ENCODE assay signal across 10 mouse cellular contexts in the genomic region with DNA sequence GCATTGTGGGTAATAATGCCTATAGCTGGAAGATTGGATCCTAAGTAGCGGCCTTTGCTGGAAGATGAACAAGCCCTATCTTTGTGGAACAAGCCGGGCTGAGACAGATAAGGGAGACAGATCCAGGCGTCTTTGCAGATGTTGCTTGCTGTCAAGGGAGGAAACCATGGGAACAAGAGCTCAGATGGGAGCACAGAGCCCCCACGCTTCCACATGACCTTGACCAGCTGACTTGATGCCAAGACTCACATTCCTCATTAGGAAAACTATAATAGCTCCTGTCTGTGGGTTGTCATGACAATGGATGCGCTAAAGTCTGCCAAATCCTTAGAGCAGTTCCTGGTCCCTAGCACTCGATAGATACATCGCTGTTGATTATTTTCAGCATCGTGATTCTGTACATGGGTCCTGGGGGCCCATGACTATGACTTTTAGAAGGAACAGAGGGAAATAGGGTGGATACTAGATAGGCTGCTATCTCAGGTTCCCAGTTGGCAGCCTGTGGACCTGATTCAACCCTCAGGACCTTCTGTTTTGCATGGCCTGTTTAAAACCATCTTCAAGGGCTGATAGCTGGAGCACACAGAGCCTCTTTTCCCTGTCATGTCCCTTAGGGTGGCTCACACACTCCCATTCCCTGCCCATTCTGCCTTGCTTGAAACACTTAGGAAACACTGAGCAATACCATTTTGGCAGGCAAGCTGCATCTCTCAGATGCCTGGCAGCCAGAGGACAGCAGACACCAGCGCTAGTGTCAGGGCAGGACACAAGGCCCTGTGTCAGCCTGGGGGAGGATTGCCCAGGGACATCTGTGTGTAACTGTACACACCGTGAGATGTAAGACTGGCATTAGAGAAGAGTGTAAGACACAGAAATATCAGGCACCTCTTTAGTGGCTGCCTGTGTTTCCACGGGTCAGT. TPM values are rescaled to one million over a fixed set of nuclear protein-coding genes. Genes with fewer than 3 reads are reported as not detected.
DNase-seq lines count a peak whose midpoint lies in the region; ATAC-seq and TF ChIP-seq lines count a peak whose summit lies in the region.
"Had no signal": no experiment of that assay in that cellular context is flagged by ENCODE, and none has a peak within 500 bp of the region (broad histone marks: within the 10 kb centered on the region; RNA-seq: fewer than 3 reads in every experiment).

No protein-coding gene starts in this region.

- peaks cover 9% of the 10 kb centered on the region for H3K4me1 ChIP-seq in heart, embryonic 12.5 days (replicated peaks)
- 0 out of 2 replicates have a peak, but pooled peaks cover 3% of the 10 kb centered on the region for H3K4me1 ChIP-seq in midbrain, embryonic 16.5 days (ENCODE audit: control insufficient read depth, insufficient read depth, low read length)
- H3K4me1 ChIP-seq in limb, embryonic 10.5 days: no peaks in the 10 kb centered on the region
- H3K4me1 ChIP-seq in intestine, embryonic 16.5 days (ENCODE audit: control insufficient read depth, insufficient read depth, low read length): peaks cover 4% of the 10 kb centered on the region; the same call in 1 of the 2 replicates

- H3K4me2 ChIP-seq in heart, embryonic 12.5 days: no peak overlapping the region
- H3K4me2 ChIP-seq in midbrain, embryonic 16.5 days (ENCODE audit: low read length): no peak overlapping the region
- no peak overlapping the region for H3K4me2 ChIP-seq in intestine, embryonic 16.5 days (ENCODE audit: low read depth, low read length)
- H3K4me2 ChIP-seq: lung, embryonic 15.5 days had no signal

- no peaks in the 10 kb centered on the region for H3K36me3 ChIP-seq in heart, embryonic 12.5 days
- H3K36me3 ChIP-seq in midbrain, embryonic 16.5 days (ENCODE audit: control insufficient read depth, insufficient read depth, low read length): no peaks in the 10 kb centered on the region
- H3K36me3 ChIP-seq in limb, embryonic 10.5 days: no peaks in the 10 kb centered on the region
- no peaks in the 10 kb centered on the region for H3K36me3 ChIP-seq in intestine, embryonic 16.5 days (ENCODE audit: control insufficient read depth, insufficient read depth, low read length)
- H3K36me3 ChIP-seq: G1E; lung, embryonic 15.5 days had no signal

- H3K27me3 ChIP-seq in heart, embryonic 12.5 days (replicated peaks): no peaks in the 10 kb centered on the region
- no peaks in the 10 kb centered on the region for H3K27me3 ChIP-seq in midbrain, embryonic 16.5 days (ENCODE audit: control insufficient read depth, insufficient read depth, low read depth, low read length)
- no peaks in the 10 kb centered on the region for H3K27me3 ChIP-seq in limb, embryonic 10.5 days (ENCODE audit: low read depth, poor library complexity, severe bottlenecking)
- no peaks in the 10 kb centered on the region for H3K27me3 ChIP-seq in intestine, embryonic 16.5 days (replicated peaks; ENCODE audit: control insufficient read depth, insufficient read depth, low read length)
- H3K27me3 ChIP-seq: lung, embryonic 15.5 days had no signal

- H3K9me3 ChIP-seq in heart, embryonic 12.5 days (replicated peaks): no peaks in the 10 kb centered on the region
- H3K9me3 ChIP-seq in midbrain, embryonic 16.5 days (replicated peaks; ENCODE audit: control insufficient read depth, low read length, poor library complexity, severe bottlenecking): no peaks in the 10 kb centered on the region
- H3K9me3 ChIP-seq in limb, embryonic 10.5 days (replicated peaks): no peaks in the 10 kb centered on the region
- H3K9me3 ChIP-seq in intestine, embryonic 16.5 days (ENCODE audit: control insufficient read depth, low read length): no peaks in the 10 kb centered on the region
- H3K9me3 ChIP-seq: G1E; lung, embryonic 15.5 days had no signal

- no peak for TF ChIP-seq CTCF in brain, embryonic 14.5 days (IDR thresholded peaks at IDR 0.05; ENCODE audit: borderline replicate concordance, extremely low read depth, insufficient read depth, insufficient read length)

- no peak overlapping the region for H3K4me3 ChIP-seq in heart, embryonic 12.5 days
- no peak overlapping the region for H3K4me3 ChIP-seq in midbrain, embryonic 16.5 days (ENCODE audit: low read depth, low read length)
- no peak overlapping the region for H3K4me3 ChIP-seq in limb, embryonic 10.5 days
- H3K4me3 ChIP-seq in intestine, embryonic 16.5 days (ENCODE audit: low read length): no peak overlapping the region
- H3K4me3 ChIP-seq: lung, embryonic 15.5 days had no signal

- H3K9ac ChIP-seq in heart, embryonic 12.5 days: no peak overlapping the region
- no peak overlapping the region for H3K9ac ChIP-seq in midbrain, embryonic 16.5 days (ENCODE audit: low read depth, low read length)
- no peak overlapping the region for H3K9ac ChIP-seq in intestine, embryonic 16.5 days (ENCODE audit: low read depth, low read length)
- H3K9ac ChIP-seq: lung, embryonic 15.5 days had no signal

- no peak overlapping the region for H3K27ac ChIP-seq in heart, embryonic 12.5 days (ENCODE audit: poor library complexity, severe bottlenecking)
- peak overlapping the region; percentile 71 for H3K27ac ChIP-seq in midbrain, embryonic 16.5 days (ENCODE audit: low read length)
- H3K27ac ChIP-seq in limb, embryonic 10.5 days: no peak overlapping the region
- H3K27ac ChIP-seq in intestine, embryonic 16.5 days (ENCODE audit: low read length): no peak overlapping the region
- H3K27ac ChIP-seq: lung, embryonic 15.5 days had no signal

- peak; percentile 56 to 57 for DNase-seq in heart, postnatal 10 days
- peak; percentile 70 for DNase-seq in brain, embryonic 14.5 days (ENCODE audit: low read depth)
- DNase-seq in layer of hippocampus, adult 11-12 months (ENCODE audit: low spot score): peak; percentile 67
- no peak for DNase-seq in thymus, postnatal 0 days (ENCODE audit: low spot score)
- DNase-seq in limb, embryonic 10.5 days (ENCODE audit: low spot score): no peak

- TF ChIP-seq POLR2A in brain, embryonic 14.5 days (IDR thresholded peaks at IDR 0.05; ENCODE audit: borderline replicate concordance, extremely low read depth, insufficient read depth, insufficient read length, poor library complexity, severe bottlenecking): no peak

- no peak for ATAC-seq in heart, embryonic 12.5 days (ENCODE audit: insufficient number of reproducible peaks, low FRiP score)
- ATAC-seq in midbrain, embryonic 16.5 days: peak; percentile 62
- ATAC-seq in intestine, embryonic 16.5 days: no peak

- intact Hi-C loops in heart, postnatal 10 days (cut with DNase I): no loop called here

- 54% methylated on average over 11 of the region's 11 CpGs for WGBS in heart, embryonic 12.5 days
- 54% methylated on average over 11 of the region's 11 CpGs for WGBS in midbrain, embryonic 16.5 days
- 90% methylated on average over 11 of the region's 11 CpGs for WGBS in limb, embryonic 10.5 days
- 74% methylated on average over 11 of the region's 11 CpGs for WGBS in intestine, embryonic 16.5 days

RNA-seq across cellular contexts. Expression of gene Xkr8, which starts 11.9 kb away (rescaled TPM):
- total RNA-seq in heart, postnatal 10 days (2021): 1 to 10 TPM; 2.1 to 4.0 TPM
- 5.2 and 5.5 TPM in 2 replicates for polyA plus RNA-seq in heart, embryonic 12.5 days (2016; fragmentation: Nextera tagmentation; extraction: Ambion mirVana)
- polyA plus RNA-seq in brain, embryonic 14.5 days (2012; rRNA removed): 6.6 and 7.1 TPM in 2 replicates
- polyA plus RNA-seq in midbrain, embryonic 16.5 days (2015; fragmentation: Nextera tagmentation; extraction: Ambion mirVana): 4.8 and 7.1 TPM in 2 replicates
- polyA plus RNA-seq in thymus, postnatal 0 days (2015; fragmentation: Nextera tagmentation; extraction: Ambion mirVana): 3.0 and 3.1 TPM in 2 replicates
- 5.8 and 8.4 TPM in 2 replicates for polyA plus RNA-seq in limb, embryonic 10.5 days (2016; fragmentation: Nextera tagmentation; extraction: Ambion mirVana)
- polyA plus RNA-seq in intestine, embryonic 16.5 days (2015; fragmentation: Nextera tagmentation; extraction: Ambion mirVana): 3.3 and 3.4 TPM in 2 replicates

RNA-seq across cellular contexts. Expression of gene Smpdl3b, which starts 12.8 kb away (rescaled TPM):
- total RNA-seq in heart, postnatal 10 days (2021): 1 to 10 TPM; 1.2 TPM
- 6.5 and 6.9 TPM in 2 replicates for polyA plus RNA-seq in heart, embryonic 12.5 days (2016; fragmentation: Nextera tagmentation; extraction: Ambion mirVana)
- polyA plus RNA-seq in brain, embryonic 14.5 days (2012; rRNA removed): 0.78 and 1.1 TPM in 2 replicates
- polyA plus RNA-seq in midbrain, embryonic 16.5 days (2015; fragmentation: Nextera tagmentation; extraction: Ambion mirVana): 0.53 and 0.62 TPM in 2 replicates
- 0.59 and 0.75 TPM in 2 replicates for polyA plus RNA-seq in thymus, postnatal 0 days (2015; fragmentation: Nextera tagmentation; extraction: Ambion mirVana)
- 4.6 and 6.1 TPM in 2 replicates for polyA plus RNA-seq in limb, embryonic 10.5 days (2016; fragmentation: Nextera tagmentation; extraction: Ambion mirVana)
- 5.1 and 6.0 TPM in 2 replicates for polyA plus RNA-seq in intestine, embryonic 16.5 days (2015; fragmentation: Nextera tagmentation; extraction: Ambion mirVana)

RNA-seq across cellular contexts. Expression of gene Rpa2, which starts 23.9 kb away (rescaled TPM):
- total RNA-seq in heart, postnatal 10 days (2021): 10 to 100 TPM; 17.3 to 20.4 TPM
- 85.0 and 87.4 TPM in 2 replicates for polyA plus RNA-seq in heart, embryonic 12.5 days (2016; fragmentation: Nextera tagmentation; extraction: Ambion mirVana)
- polyA plus RNA-seq in brain, embryonic 14.5 days (2012; rRNA removed): 29.6 and 46.6 TPM in 2 replicates
- polyA plus RNA-seq in midbrain, embryonic 16.5 days (2015; fragmentation: Nextera tagmentation; extraction: Ambion mirVana): 31.6 and 31.7 TPM in 2 replicates
- polyA plus RNA-seq in thymus, postnatal 0 days (2015; fragmentation: Nextera tagmentation; extraction: Ambion mirVana): 129 and 139 TPM in 2 replicates
- polyA plus RNA-seq in limb, embryonic 10.5 days (2016; fragmentation: Nextera tagmentation; extraction: Ambion mirVana): 188 and 199 TPM in 2 replicates
- polyA plus RNA-seq in intestine, embryonic 16.5 days (2015; fragmentation: Nextera tagmentation; extraction: Ambion mirVana): 66.7 and 76.0 TPM in 2 replicates

RNA-seq across cellular contexts. Expression of gene Themis2, which starts 51.9 kb away (rescaled TPM):
- total RNA-seq in heart, postnatal 10 days (2021): 1 to 10 TPM; 2.6 to 3.3 TPM
- 0.50 TPM in 2 replicates for polyA plus RNA-seq in heart, embryonic 12.5 days (2016; fragmentation: Nextera tagmentation; extraction: Ambion mirVana)
- 0.38 and 0.90 TPM in 2 replicates for polyA plus RNA-seq in brain, embryonic 14.5 days (2012; rRNA removed)
- polyA plus RNA-seq in midbrain, embryonic 16.5 days (2015; fragmentation: Nextera tagmentation; extraction: Ambion mirVana): 0.15 and 0.38 TPM in 2 replicates
- 2.7 and 2.9 TPM in 2 replicates for polyA plus RNA-seq in thymus, postnatal 0 days (2015; fragmentation: Nextera tagmentation; extraction: Ambion mirVana)
- polyA plus RNA-seq in limb, embryonic 10.5 days (2016; fragmentation: Nextera tagmentation; extraction: Ambion mirVana): 0.36 and 0.53 TPM in 2 replicates
- 1.7 TPM in 2 replicates for polyA plus RNA-seq in intestine, embryonic 16.5 days (2015; fragmentation: Nextera tagmentation; extraction: Ambion mirVana)

Comparison
In these comparisons a context has a peak if more than half of its experiments do, and no peak if none do; other contexts are left out.
1. DNase-seq: peak in heart, postnatal 10 days (2 of 2), brain, embryonic 14.5 days (single experiment) and layer of hippocampus, adult 11-12 months (single experiment); none in thymus, postnatal 0 days (single experiment) and limb, embryonic 10.5 days (single experiment).